Mouse (Mus musculus) MEL (cell line): ENCODE measurements around the gene Gm13272. TPM values are rescaled to one million over a fixed set of nuclear protein-coding genes. Genes with fewer than 3 reads are reported as not detected.
A peak's percentile ranks its signal among the peaks of the same experiment; 100 is the strongest.
"Not testable (repeated sequence)": the region's sequence is repeated elsewhere in the genome, so short reads cannot be mapped to it uniquely, and the experiment has no call there.

ENCODE experiments used
- DNase-seq: peaks from one replicate; pipeline ENCODE4 v3.0.0; 2011; ENCODE audit warnings: low read depth, low spot score
- H3K27ac ChIP-seq: 2 replicates; pipeline ENCODE4 v1.5.1; 2012; ENCODE audit warnings: low read depth, mild to moderate bottlenecking, control low read depth, low read length, moderate library complexity; ENCODE audit not compliant: control insufficient read depth
- H3K27me3 ChIP-seq, 2 experiments: fragments of 150-350 bp in 1 of 2; sonication (generic) in 1 of 2; 2 replicates each; pipeline ENCODE4 v1.6.1; 2012; ENCODE audit warnings: low read length in 2 of 2, mild to moderate bottlenecking in 2 of 2, improper control_type of control experiment in 1 of 2, moderate library complexity in 1 of 2; ENCODE audit not compliant: insufficient read depth in 2 of 2, control insufficient read depth in 1 of 2
- H3K36me3 ChIP-seq, 2 experiments: 2 replicates each; pipeline ENCODE4 v1.6.1; 2012 to 2014; ENCODE audit warnings: low read length in 2 of 2, improper control_type of control experiment in 1 of 2, inconsistent platforms in 1 of 2, mild to moderate bottlenecking in 1 of 2; ENCODE audit not compliant: insufficient read depth in 2 of 2, control insufficient read depth in 1 of 2
- H3K4me1 ChIP-seq, 2 experiments: fragments of 150-350 bp in 1 of 2; sonication (generic) in 1 of 2; 2 replicates each; pipeline ENCODE4 v1.6.1; 2012; ENCODE audit warnings: low read length in 2 of 2, improper control_type of control experiment in 1 of 2, mild to moderate bottlenecking in 1 of 2; ENCODE audit not compliant: insufficient read depth in 2 of 2, control insufficient read depth in 1 of 2
- H3K4me3 ChIP-seq, 2 experiments: fragments of 150-350 bp in 1 of 2; sonication (generic) in 1 of 2; 2 replicates each; pipeline ENCODE4 v1.5.1; 2012; ENCODE audit warnings: low read depth in 2 of 2, low read length in 2 of 2, mild to moderate bottlenecking in 2 of 2, moderate library complexity in 2 of 2, control low read depth in 1 of 2, improper control_type of control experiment in 1 of 2; ENCODE audit not compliant: control insufficient read depth in 1 of 2, insufficient read depth in 1 of 2
- H3K79me2 ChIP-seq: 2 replicates; pipeline ENCODE4 v1.6.1; 2012; ENCODE audit warnings: mild to moderate bottlenecking, low read length, moderate library complexity; ENCODE audit not compliant: control insufficient read depth, poor library complexity, insufficient read depth
- H3K9ac ChIP-seq: 2 replicates; pipeline ENCODE4 v1.6.1; 2012; ENCODE audit warnings: low read depth, mild to moderate bottlenecking, control low read depth, low read length, moderate library complexity; ENCODE audit not compliant: control insufficient read depth, poor library complexity, severe bottlenecking
- H3K9me3 ChIP-seq: fragments of 150-350 bp; sonication (generic); replicated peaks from 2 replicates; pipeline ENCODE4 v1.6.1; 2012; ENCODE audit warnings: mild to moderate bottlenecking, low read length, improper control_type of control experiment, moderate library complexity; ENCODE audit not compliant: insufficient read depth
- ETS1 ChIP-seq: IDR thresholded peaks from 2 replicates; pipeline ENCODE4 v1.6.1; 2012; ENCODE audit warnings: low read depth, mild to moderate bottlenecking, inconsistent platforms, low read length, improper control_type of control experiment, moderate library complexity
- POLR2A ChIP-seq, 2 experiments: IDR thresholded peaks; 2 replicates each; pipeline ENCODE4 v1.6.1; 2011 to 2012; ENCODE audit warnings: low read length in 2 of 2, mild to moderate bottlenecking in 2 of 2, control low read depth in 1 of 2, improper control_type of control experiment in 1 of 2, low read depth in 1 of 2, moderate library complexity in 1 of 2; ENCODE audit not compliant: control insufficient read depth in 1 of 2, insufficient read depth in 1 of 2, poor library complexity in 1 of 2
- ZMIZ1 ChIP-seq: IDR thresholded peaks from 2 replicates; pipeline ENCODE4 v1.6.1; 2012; ENCODE audit warnings: low read depth, mild to moderate bottlenecking, inconsistent platforms, low read length, improper control_type of control experiment, moderate library complexity
- polyA plus RNA-seq, 2 experiments: library from polyadenylated mRNA; stranded (reverse) in 1 of 2; unstranded in 1 of 2; fragments of >175 nt in 1 of 2; fragments of >200 nt in 1 of 2; gene quantifications; 2 replicates each; pipeline versions ENCODE4 v1.2.1 to v1.2.4; 2012; ENCODE audit warnings: low replicate concordance in 2 of 2, low read depth in 1 of 2; ENCODE audit not compliant: insufficient read length in 2 of 2, insufficient read depth in 1 of 2, missing spikeins in 1 of 2
- total RNA-seq: library from RNA; depleted of rRNA; stranded (reverse); fragments of 300-350 nt; gene quantifications from 2 replicates; pipeline ENCODE4 v1.2.3, GENCODE M21; 2012

The Gm13272 gene
- total and polyA plus RNA-seq, 3 experiments = not detected

- DNase-seq = peak; percentile 75
- 0 out of 2 replicates have a peak, but pooled peaks have one; percentile 68 for TF ChIP-seq ZMIZ1
These were observed 22.8 kb upstream of the Gm13272 start for GRCm38 (mm10) chr4:88756581-88757513.

DNA sequence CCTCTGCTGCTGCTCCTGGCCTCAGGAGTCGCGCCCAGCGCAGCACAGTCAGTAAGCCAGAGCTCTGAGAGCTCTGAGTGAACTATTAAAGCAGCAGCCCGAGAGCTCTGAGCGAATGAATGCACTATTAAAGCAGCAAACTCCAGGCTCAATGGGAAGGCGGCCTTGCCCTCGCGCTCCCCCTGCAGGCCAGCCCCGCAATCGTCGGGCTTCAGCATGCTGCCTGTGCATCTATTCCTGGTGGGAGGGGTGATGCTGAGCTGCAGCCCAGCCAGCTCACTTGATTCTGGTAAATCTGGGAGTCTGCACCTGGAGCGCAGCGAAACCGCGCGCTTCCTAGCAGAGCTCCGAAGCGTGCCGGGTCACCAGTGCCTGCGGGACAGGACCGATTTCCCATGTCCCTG, 22.0 kb upstream of the Gm13272 start:
- not testable (repeated sequence) for H3K36me3 ChIP-seq, H3K79me2 ChIP-seq, DNase-seq, H3K27me3 ChIP-seq, H3K4me1 ChIP-seq, H3K9me3 ChIP-seq, H3K9ac ChIP-seq, H3K4me3 ChIP-seq, H3K27ac ChIP-seq

More at GRCm38 (mm10) chr4:88756581-88757513, 22.8 kb upstream of the Gm13272 start:
- not testable (repeated sequence) for H3K79me2 ChIP-seq, H3K36me3 ChIP-seq, H3K4me3 ChIP-seq, H3K9ac ChIP-seq, H3K27ac ChIP-seq, H3K4me1 ChIP-seq, H3K27me3 ChIP-seq, H3K9me3 ChIP-seq

GRCm38 (mm10) chr4:88758751-88759150, 20.9 kb upstream of the Gm13272 start:
- not testable (repeated sequence) for H3K27ac ChIP-seq, H3K4me3 ChIP-seq, H3K79me2 ChIP-seq, H3K9ac ChIP-seq, H3K4me1 ChIP-seq, H3K9me3 ChIP-seq, H3K27me3 ChIP-seq, DNase-seq, H3K36me3 ChIP-seq

DNA sequence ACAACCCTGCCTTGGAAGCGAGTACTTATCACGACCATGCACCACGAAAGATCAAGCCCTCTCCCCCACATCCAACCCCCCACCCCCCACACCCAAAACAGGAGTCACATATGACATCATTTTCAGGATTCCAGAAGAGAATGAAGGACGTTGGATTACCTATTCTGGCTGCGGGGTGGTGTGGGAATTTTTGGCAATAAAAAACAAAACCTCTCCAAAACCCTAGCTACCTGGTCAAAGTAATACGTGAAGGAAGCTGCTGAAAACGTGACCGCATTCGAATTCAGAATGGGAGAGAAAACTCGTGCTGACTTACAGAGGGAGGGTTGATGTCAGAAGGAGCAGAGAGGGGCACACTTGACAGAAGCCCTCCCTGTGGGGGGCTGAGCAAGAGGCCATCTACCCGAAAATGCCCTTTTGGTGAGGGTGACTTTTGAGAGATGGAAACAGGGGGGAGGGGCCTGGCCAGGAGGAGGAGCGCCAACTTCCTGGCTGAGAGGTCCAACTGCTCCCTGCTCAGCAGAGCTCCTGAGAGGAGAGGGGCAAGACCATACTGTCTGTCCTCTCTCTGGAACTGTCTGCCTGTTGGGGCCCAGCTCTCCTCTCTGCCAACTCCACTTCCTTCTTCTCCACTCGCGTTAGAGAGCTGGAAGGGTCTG, 19.9 kb upstream of the Gm13272 start, which contains the start of gene Gm13283:
Gene Gm13283 (plus strand): TSS at position 510 of the 659 bp plus-strand sequence.
- TF ChIP-seq ZMIZ1 (0 out of 2 replicates have a peak, but pooled peaks have one; percentile 41), POLR2A (IDR thresholded peaks at IDR 0.05; ENCODE audit: control insufficient read depth in 1 of 2, insufficient read depth in 1 of 2, low read depth in 1 of 2, low read length in 2 of 2, poor library complexity in 1 of 2) (0 out of 4 replicates have a peak, but pooled peaks of 1 of the 2 experiments have one; percentile 28), ETS1 (0 out of 2 replicates have a peak, but pooled peaks have one; percentile 15)
- TF ChIP-seq, all 39 proteins: peak for 3; not testable (repeated sequence) for 36
- H3K79me2 ChIP-seq, H3K27ac ChIP-seq, H3K4me1 ChIP-seq, H3K27me3 ChIP-seq, H3K36me3 ChIP-seq, H3K9me3 ChIP-seq: not testable (repeated sequence)
- DNase-seq = peak; percentile 82
- Histone ChIP-seq H3K9ac (peak within 1 kb of the TSS; percentile 25), H3K4me3 (peak within 1 kb of the TSS in 1 of 2 experiments; percentile 6; a peak in 1 of 4 replicates)

DNA sequence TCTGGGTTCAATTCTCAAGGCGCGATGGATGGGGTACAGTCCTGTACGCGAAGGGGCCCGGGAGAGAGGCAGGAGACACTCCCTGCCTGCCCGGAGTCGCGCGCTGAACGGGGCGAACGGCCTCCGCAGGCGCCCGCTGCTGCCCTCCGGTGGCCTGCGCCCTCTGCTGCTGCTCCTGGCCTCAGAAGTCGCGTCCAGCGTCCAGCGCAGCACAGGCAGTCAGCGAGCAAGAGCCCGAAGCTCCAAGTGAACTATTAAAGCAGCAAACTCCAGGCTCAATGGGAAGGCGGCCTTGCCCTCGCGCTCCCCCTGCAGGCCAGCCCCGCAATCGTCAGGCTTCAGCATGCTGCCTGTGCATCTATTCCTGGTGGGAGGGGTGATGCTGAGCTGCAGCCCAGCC, 19.2 kb upstream of the Gm13272 start:
- not testable (repeated sequence) for H3K27me3 ChIP-seq, H3K36me3 ChIP-seq, H3K27ac ChIP-seq, H3K4me3 ChIP-seq, DNase-seq, H3K4me1 ChIP-seq, H3K9me3 ChIP-seq, H3K79me2 ChIP-seq
- H3K9ac ChIP-seq = peak overlapping the region; percentile 25; the same call in 1 of the 2 replicates

GRCm38 (mm10) chr4:88761776-88762175, 17.9 kb upstream of the Gm13272 start:
- not testable (repeated sequence) for DNase-seq, H3K36me3 ChIP-seq, H3K27ac ChIP-seq, H3K4me1 ChIP-seq, H3K27me3 ChIP-seq, H3K9me3 ChIP-seq, H3K9ac ChIP-seq, H3K79me2 ChIP-seq, H3K4me3 ChIP-seq
